Mouse (Mus musculus) midbrain, embryonic 12.5 days (tissue): ENCODE measurements around the gene Utp18. TPM values are rescaled to one million over a fixed set of nuclear protein-coding genes. Genes with fewer than 3 reads are reported as not detected.

Experiments used
- ATAC-seq: fragments of 200-750 bp; cut with Nextera tagmentation; 2 replicates; pipeline ENCODE4 v1.8.0; 2017; ENCODE audit warnings: low read depth, moderate TSS enrichment, moderate library complexity; ENCODE audit not compliant: low FRiP score
- H3K27ac ChIP-seq: fragments of 300-500 bp; sonication (generic); replicated peaks from 2 replicates; pipeline ENCODE4 v1.5.1; 2016; ENCODE audit warnings: mild to moderate bottlenecking
- H3K27me3 ChIP-seq: fragments of 300-500 bp; sonication (generic); 2 replicates; pipeline ENCODE4 v1.6.1; 2016; ENCODE audit warnings: mild to moderate bottlenecking
- H3K36me3 ChIP-seq: fragments of 300-500 bp; sonication (generic); 2 replicates; pipeline ENCODE4 v1.6.1; 2016
- H3K4me1 ChIP-seq: fragments of 300-500 bp; sonication (generic); 2 replicates; pipeline ENCODE4 v1.6.1; 2016
- H3K4me2 ChIP-seq: fragments of 300-500 bp; sonication (generic); replicated peaks from 2 replicates; pipeline ENCODE4 v1.6.1; 2016; ENCODE audit warnings: mild to moderate bottlenecking, moderate library complexity
- H3K4me3 ChIP-seq: fragments of 300-500 bp; sonication (generic); 2 replicates; pipeline ENCODE4 v1.5.1; 2016; ENCODE audit warnings: mild to moderate bottlenecking
- H3K9ac ChIP-seq: fragments of 300-500 bp; sonication (generic); replicated peaks from 2 replicates; pipeline ENCODE4 v1.6.1; 2016; ENCODE audit warnings: mild to moderate bottlenecking, moderate library complexity
- H3K9me3 ChIP-seq: fragments of 300-500 bp; sonication (generic); 2 replicates; pipeline ENCODE4 v1.6.1; 2016; ENCODE audit warnings: mild to moderate bottlenecking
- WGBS: fragments of 180-500 bp; shearing (Covaris S2); methylation state at CpG from one replicate; pipeline ENCODE4 v1.1.7; 2016; 5-methylcytosine and 5-hydroxymethylcytosine counted together
- polyA plus RNA-seq: library from polyadenylated mRNA; unstranded; fragments of >200 nt; fragmentation: Nextera tagmentation; extraction: Ambion mirVana; gene quantifications from 2 replicates; pipeline ENCODE4 v1.2.1, GENCODE M21; 2016

The Utp18 gene
- polyA plus RNA-seq, 1 experiment from 2014 or later, result 42.5 TPM

DNA sequence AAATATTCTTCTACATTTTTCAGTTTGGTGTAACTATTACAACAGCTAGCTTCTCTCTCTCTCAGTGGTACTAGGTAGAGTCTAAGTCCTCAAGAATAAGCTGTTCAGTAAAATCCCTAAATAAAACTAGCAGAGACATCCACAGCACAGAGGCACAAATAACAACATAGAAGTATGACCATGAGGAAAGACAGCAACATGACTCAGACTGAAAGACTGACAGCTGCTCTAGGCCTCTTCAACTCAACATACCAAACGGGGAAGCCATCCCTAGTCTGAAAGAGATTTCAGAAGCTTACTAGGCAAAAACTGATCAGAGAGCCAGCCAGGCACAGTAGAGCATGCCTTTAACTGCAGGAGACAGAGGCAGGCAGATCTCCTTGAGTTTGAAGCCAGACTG lies 22.9 kb downstream of the Utp18 start:
- Histone ChIP-seq H3K36me3 (peaks cover 40% of the 10 kb centered on the region), H3K27ac (no peak overlapping the region), H3K4me1 (no peaks in the 10 kb centered on the region), H3K4me2 (no peak overlapping the region), H3K27me3 (no peaks in the 10 kb centered on the region), H3K9ac (no peak overlapping the region), H3K4me3 (no peak overlapping the region), H3K9me3 (no peaks in the 10 kb centered on the region)
- ATAC-seq, result no peak
- 85% methylated on average over 1 of the region's 1 CpGs for WGBS

DNA sequence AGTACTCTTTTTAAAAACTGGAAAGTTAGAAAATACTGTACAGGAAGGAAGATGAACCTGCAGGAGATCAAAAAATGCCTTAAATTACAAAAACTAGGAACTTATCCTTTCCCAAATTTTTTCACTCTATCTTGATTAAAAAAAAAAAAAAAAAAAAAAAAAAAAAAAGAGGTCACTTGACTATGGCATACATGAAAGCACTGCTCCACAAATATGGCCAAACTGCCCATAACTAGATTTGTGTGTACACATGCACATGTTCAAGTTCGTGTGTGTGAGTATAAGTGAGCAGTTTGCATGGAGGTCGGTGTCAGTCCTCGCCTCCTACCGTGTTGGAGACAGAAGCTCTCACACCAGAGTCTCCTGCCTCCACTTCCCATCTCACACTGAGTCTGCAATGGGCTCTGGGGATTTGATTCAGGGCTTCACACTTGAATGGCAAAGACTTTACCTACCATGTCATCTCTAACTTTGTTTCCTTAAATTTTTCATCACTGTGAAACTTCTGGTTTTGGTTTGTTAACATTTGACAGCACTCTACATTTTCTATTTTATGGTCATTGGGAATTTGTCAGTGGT lies 23.4 kb downstream of the Utp18 start:
- Histone ChIP-seq H3K9ac (no peak overlapping the region), H3K36me3 (peaks cover 35% of the 10 kb centered on the region), H3K4me2 (no peak overlapping the region), H3K4me3 (no peak overlapping the region), H3K4me1 (no peaks in the 10 kb centered on the region), H3K27ac (no peak overlapping the region), H3K9me3 (no peaks in the 10 kb centered on the region), H3K27me3 (no peaks in the 10 kb centered on the region)
- no peak for ATAC-seq
- WGBS, result 85% methylated on average over 4 of the region's 4 CpGs

DNA sequence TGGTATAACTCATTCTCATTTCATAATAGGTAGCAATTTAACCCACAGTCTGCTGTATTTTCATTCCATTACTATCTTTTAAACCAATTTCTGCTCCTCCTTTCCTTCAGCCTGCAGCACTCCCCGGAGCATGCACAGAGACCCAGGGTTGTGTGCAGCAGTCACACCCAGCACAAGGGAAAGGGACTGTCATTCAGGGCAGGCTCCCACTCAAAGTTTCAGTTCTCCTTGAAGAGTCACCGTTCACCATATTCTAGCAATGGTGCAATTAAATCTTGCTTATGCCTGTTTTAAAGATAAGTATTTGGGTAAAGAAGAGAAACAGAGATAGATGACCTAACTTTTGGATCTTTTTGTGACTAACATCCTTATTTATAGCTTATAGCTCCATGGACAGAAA lies 24.4 kb downstream of the Utp18 start:
- H3K27me3 ChIP-seq, result no peaks in the 10 kb centered on the region
- no peak overlapping the region for H3K27ac ChIP-seq
- H3K36me3 ChIP-seq, result peaks cover 26% of the 10 kb centered on the region
- H3K4me2 ChIP-seq, result no peak overlapping the region
- H3K9me3 ChIP-seq, result no peaks in the 10 kb centered on the region
- WGBS, result 81% methylated on average over 2 of the region's 2 CpGs
- ATAC-seq, result no peak
- H3K4me3 ChIP-seq, result no peak overlapping the region
- no peak overlapping the region for H3K9ac ChIP-seq
- no peaks in the 10 kb centered on the region for H3K4me1 ChIP-seq

DNA sequence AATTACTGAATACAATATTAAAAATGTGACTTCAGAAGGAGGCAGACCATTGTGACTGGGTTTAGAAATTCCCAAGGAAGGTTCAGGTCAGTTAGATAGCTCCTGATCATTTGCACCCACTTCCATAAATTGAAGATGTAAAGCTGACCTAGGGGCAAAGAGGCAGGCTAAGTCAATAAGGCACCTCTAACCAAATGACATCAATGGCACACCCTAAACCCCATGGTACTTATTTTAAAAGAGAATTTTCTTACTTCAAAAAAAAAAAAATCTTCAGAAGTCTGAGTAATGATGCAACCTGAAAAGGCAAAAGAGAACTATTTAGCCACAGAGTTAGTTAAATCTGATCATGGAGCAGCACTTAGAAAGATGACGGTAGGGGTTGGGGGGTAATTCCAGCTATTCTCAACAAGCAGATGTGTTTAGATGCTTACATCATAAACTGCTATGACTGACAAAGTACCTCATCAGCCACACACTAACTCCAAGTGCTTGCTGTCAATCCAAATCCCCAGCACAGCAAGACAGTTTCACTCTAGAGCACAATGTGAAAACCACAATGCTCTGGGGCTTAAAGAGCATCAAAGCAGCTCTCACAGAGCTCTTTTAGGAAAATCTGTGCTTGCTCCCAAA lies 24.9 kb downstream of the Utp18 start:
- ATAC-seq, result no peak
- peaks cover 22% of the 10 kb centered on the region for H3K36me3 ChIP-seq
- no peak overlapping the region for H3K9ac ChIP-seq
- H3K27me3 ChIP-seq, result no peaks in the 10 kb centered on the region
- H3K4me1 ChIP-seq, result no peaks in the 10 kb centered on the region
- no peak overlapping the region for H3K4me3 ChIP-seq
- no peak overlapping the region for H3K27ac ChIP-seq
- no peaks in the 10 kb centered on the region for H3K9me3 ChIP-seq
- no peak overlapping the region for H3K4me2 ChIP-seq
- 81% methylated on average over 1 of the region's 1 CpGs for WGBS

GRCm38 (mm10) chr11:93856284-93856955 lies 29.1 kb downstream of the Utp18 start:
- Histone ChIP-seq H3K4me3 (no peak overlapping the region), H3K9me3 (no peaks in the 10 kb centered on the region), H3K9ac (no peak overlapping the region), H3K4me2 (no peak overlapping the region), H3K36me3 (peaks cover 8% of the 10 kb centered on the region), H3K4me1 (no peaks in the 10 kb centered on the region), H3K27ac (no peak overlapping the region), H3K27me3 (no peaks in the 10 kb centered on the region)
- ATAC-seq, result 0 out of 2 replicates have a peak, but pooled peaks have one; percentile 38
- 11% methylated on average over 6 of the region's 6 CpGs for WGBS

DNA sequence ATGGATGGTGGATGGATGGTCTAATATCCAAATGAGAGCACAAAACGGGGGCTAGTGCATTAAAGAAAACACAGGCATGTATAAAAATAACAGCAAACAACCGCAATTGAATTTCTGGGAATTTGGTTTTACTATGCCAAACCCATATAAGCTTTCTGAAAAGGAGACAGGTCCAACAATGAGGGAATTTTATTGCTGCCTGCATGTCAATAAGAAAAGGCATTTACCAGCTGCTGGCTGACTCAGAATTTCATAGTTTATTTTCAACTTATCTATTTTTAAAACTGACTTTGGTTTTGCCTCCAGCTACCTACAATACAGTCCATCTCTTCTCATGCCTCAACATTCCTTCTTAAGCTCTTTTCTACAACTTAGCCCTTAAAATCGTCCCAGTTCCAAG lies 33.0 kb downstream of the Utp18 start:
- no peaks in the 10 kb centered on the region for H3K9me3 ChIP-seq
- no peaks in the 10 kb centered on the region for H3K36me3 ChIP-seq
- no peaks in the 10 kb centered on the region for H3K27me3 ChIP-seq
- H3K9ac ChIP-seq, result no peak overlapping the region
- no peak overlapping the region for H3K27ac ChIP-seq
- H3K4me3 ChIP-seq, result no peak overlapping the region
- no peak for ATAC-seq
- H3K4me2 ChIP-seq, result no peak overlapping the region
- H3K4me1 ChIP-seq, result no peaks in the 10 kb centered on the region
- WGBS, result 84% methylated on average over 3 of the region's 3 CpGs

- Histone ChIP-seq H3K27me3 (no peaks in the 10 kb centered on the region), H3K9me3 (no peaks in the 10 kb centered on the region), H3K4me2 (no peak overlapping the region), H3K4me1 (peaks cover 4% of the 10 kb centered on the region; the same call in 1 of the 2 replicates), H3K27ac (no peak overlapping the region), H3K9ac (no peak overlapping the region), H3K4me3 (no peak overlapping the region), H3K36me3 (no peaks in the 10 kb centered on the region)
- 3% methylated on average over 2 of the region's 2 CpGs for WGBS
- no peak for ATAC-seq
Measured at GRCm38 (mm10) chr11:93847342-93847741, 38.2 kb downstream of the Utp18 start.

DNA sequence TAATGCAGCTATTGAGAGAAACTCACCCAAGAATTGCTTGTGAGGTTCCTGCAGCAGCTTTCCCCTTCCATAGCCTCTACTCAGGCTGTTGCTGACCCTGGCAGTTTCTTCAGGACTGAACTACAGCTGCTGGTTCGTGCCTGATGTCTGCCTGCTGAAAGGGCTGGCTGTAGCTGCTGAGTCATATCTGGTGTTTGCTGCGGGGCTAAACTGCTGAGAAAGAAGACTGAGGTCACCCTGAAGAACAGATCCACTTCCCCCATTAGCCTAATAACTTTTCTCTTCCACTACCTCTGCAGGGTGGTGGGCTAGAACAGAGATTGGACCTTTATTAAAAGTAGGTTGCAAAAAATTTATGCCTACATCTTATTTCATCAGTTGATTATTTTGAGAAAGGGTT lies 49.8 kb downstream of the Utp18 start:
- no peak overlapping the region for H3K27ac ChIP-seq
- no peak overlapping the region for H3K9ac ChIP-seq
- H3K4me1 ChIP-seq, result no peaks in the 10 kb centered on the region
- no peaks in the 10 kb centered on the region for H3K36me3 ChIP-seq
- H3K4me3 ChIP-seq, result no peak overlapping the region
- ATAC-seq, result no peak
- H3K27me3 ChIP-seq, result no peaks in the 10 kb centered on the region
- 68% methylated on average over 2 of the region's 2 CpGs for WGBS
- no peak overlapping the region for H3K4me2 ChIP-seq
- H3K9me3 ChIP-seq, result no peaks in the 10 kb centered on the region

- Histone ChIP-seq H3K27me3 (no peaks in the 10 kb centered on the region), H3K4me1 (peaks cover 21% of the 10 kb centered on the region), H3K27ac (peak overlapping the region; percentile 68), H3K36me3 (no peaks in the 10 kb centered on the region), H3K9ac (no peak overlapping the region), H3K4me2 (no peak overlapping the region), H3K9me3 (no peaks in the 10 kb centered on the region), H3K4me3 (no peak overlapping the region)
- 91% methylated on average over 8 of the region's 8 CpGs for WGBS
- ATAC-seq, result no peak
Measured at GRCm38 (mm10) chr11:93829971-93830370, 55.6 kb downstream of the Utp18 start.

GRCm38 (mm10) chr11:93829327-93829679 lies 56.3 kb downstream of the Utp18 start:
- H3K27me3 ChIP-seq, result no peaks in the 10 kb centered on the region
- peak; percentile 88 for ATAC-seq
- peak overlapping the region; percentile 68 for H3K27ac ChIP-seq
- no peaks in the 10 kb centered on the region for H3K36me3 ChIP-seq
- H3K4me1 ChIP-seq, result peaks cover 21% of the 10 kb centered on the region
- H3K9me3 ChIP-seq, result no peaks in the 10 kb centered on the region
- no peak overlapping the region for H3K4me2 ChIP-seq
- 63% methylated on average over 6 of the region's 6 CpGs for WGBS
- no peak overlapping the region for H3K9ac ChIP-seq
- H3K4me3 ChIP-seq, result no peak overlapping the region

- no peaks in the 10 kb centered on the region for H3K9me3 ChIP-seq
- no peak overlapping the region for H3K4me3 ChIP-seq
- no peak overlapping the region for H3K4me2 ChIP-seq
- peaks cover 21% of the 10 kb centered on the region for H3K4me1 ChIP-seq
- 72% methylated on average over 14 of the region's 14 CpGs for WGBS
- peak overlapping the region; percentile 68 for H3K27ac ChIP-seq
- H3K27me3 ChIP-seq, result no peaks in the 10 kb centered on the region
- H3K9ac ChIP-seq, result no peak overlapping the region
- peak; percentile 68 for ATAC-seq
- H3K36me3 ChIP-seq, result no peaks in the 10 kb centered on the region
Measured at GRCm38 (mm10) chr11:93828619-93829326, 56.8 kb downstream of the Utp18 start.

DNA sequence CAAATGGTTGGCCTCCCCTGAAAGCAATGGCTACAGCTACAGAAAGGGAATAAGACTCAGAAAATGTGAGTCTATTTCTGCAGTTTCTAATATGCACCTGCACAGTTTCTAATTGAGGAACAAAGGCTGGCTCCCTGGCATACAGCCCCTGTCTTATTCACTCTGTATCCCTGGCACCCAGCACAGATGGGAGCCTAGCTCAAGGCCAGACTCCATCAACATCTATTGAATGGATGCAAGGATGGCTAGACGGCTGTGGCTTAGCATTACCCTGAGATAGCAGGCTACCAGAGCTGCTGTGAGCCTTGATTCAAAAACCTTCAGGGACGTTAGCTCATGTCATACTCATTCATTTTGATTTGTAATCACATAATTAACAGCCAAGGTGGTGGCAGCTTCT lies 63.3 kb downstream of the Utp18 start:
- no peak overlapping the region for H3K4me3 ChIP-seq
- 53% methylated on average over 2 of the region's 2 CpGs for WGBS
- no peak overlapping the region for H3K27ac ChIP-seq
- H3K4me2 ChIP-seq, result no peak overlapping the region
- no peaks in the 10 kb centered on the region for H3K36me3 ChIP-seq
- no peaks in the 10 kb centered on the region for H3K27me3 ChIP-seq
- no peak for ATAC-seq
- H3K9ac ChIP-seq, result no peak overlapping the region
- no peaks in the 10 kb centered on the region for H3K9me3 ChIP-seq
- no peaks in the 10 kb centered on the region; the same call in 1 of the 2 replicates for H3K4me1 ChIP-seq
